Mouse (Mus musculus) heart, adult 9 months (tissue): ENCODE measurements around the gene Crocc.

Source experiments
- DNase-seq, 2 experiments: peaks; one replicate each; pipeline ENCODE4 v3.0.0; 2022; ENCODE audit warnings: low spot score in 2 of 2

Crocc gene

DNA sequence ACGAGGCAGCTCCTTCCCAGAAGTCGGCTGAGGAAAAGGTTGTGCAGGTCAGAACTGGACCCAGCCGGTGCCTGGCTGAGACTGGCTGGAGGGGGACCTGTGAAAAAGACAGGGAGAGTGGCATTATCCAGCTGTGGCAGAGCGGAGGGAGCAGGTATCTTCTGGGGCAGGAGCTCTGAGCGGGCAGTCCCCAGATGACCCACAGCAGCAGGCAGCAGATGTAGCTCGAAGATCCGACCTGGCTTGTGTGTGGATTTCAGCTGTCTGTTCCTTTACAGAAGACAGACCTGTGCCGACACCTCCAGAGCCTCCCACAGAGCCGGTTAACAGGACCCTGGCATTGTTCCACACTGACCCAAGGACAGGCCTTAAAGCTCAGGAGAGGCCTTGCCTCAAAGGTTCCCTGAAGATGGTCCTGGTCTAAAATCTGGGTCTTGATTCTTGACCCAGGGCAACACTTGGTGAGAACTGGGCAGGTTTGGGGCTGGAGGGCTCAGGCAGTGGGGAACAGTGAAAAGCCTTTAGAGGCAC is 7.2 kb upstream of the Crocc start:
- no peak for DNase-seq

DNA sequence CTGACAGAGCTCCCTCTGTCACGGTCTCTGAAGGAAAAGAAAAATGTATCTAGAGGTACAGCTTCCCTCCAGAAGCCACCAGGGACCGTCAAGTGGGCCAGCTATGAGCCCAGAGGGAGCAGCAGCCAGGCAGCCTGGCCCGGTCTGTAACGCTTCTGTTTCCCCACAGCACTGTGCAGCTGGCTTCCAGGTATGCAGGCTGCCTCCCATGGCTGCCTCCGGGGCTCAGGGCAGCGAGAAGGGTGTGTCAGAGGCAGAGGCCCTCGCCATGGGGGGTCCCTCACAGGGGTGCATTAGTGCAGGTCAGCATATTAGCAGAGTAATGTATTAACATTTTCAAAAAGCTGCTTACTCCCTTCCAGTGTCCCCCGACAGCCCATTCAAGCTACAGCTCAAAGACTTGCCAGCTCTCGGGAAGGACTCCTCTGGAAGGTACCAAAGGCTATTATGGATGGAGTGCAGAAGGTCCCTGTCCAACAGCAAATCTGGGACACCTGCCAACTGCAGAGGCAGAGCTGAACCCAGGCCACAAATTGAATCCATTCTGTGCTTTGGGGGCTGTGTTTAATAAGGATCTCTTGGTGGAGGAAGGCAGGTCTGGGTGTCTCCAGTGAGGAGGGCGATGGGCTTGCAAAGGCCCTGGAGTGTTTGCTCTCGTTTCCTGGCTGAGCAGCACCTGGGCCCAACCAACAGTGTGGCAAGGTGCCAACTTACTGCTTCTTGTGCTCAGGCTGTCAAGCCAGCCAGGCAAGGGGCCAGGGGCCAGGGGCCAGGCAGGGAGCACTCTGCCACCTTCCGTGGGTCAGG is 6.6 kb upstream of the Crocc start:
- DNase-seq = peak; percentile 40 to 63

DNA sequence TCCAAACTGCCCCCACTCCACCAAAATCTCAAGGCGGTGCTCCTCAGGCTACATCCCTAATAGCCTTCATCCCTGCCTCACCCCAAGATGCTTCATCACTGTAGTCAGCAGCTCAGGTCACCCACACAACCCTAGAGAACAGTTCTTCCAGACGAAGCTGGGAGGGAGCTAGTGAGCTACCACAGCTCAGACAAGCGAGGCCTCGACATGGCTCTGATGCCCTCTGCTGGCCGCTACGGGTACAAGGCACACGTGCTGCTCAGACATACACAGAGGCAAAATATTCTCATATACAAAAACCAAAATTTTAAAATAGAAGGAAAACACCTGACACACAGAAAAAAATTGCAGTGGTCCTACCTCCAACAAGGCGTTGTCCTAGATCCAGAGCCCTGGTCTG is 4.8 kb upstream of the Crocc start:
- DNase-seq = peak in 1 of 2 experiments; percentile 70

DNA sequence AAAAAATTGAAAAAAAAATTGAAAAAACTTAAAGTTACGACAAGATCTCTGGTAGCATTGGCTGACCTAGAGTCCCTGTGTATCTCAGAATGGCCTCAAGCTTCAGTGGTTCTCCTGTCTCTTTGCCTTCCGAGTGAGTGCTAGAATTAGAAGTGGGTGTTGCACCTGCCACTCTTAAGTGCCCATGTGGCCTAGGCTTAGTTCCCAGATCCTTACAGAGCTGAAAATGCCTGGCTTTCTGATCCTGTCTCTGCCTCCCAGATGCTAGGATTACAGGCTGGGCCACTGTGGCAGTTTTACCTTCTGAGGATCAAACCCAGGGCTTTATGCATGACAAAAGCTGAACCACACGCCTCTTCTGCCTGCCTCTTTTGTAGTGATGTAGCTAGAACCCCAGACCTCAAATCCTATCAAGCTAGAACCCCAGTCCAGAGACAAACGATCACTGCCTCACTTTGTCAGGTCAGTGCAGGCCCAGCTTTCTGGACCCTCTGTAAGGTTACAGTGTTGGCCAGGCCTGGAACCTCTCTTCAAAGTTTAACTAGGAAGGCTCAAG is 3.8 kb upstream of the Crocc start:
- no peak for DNase-seq

DNA sequence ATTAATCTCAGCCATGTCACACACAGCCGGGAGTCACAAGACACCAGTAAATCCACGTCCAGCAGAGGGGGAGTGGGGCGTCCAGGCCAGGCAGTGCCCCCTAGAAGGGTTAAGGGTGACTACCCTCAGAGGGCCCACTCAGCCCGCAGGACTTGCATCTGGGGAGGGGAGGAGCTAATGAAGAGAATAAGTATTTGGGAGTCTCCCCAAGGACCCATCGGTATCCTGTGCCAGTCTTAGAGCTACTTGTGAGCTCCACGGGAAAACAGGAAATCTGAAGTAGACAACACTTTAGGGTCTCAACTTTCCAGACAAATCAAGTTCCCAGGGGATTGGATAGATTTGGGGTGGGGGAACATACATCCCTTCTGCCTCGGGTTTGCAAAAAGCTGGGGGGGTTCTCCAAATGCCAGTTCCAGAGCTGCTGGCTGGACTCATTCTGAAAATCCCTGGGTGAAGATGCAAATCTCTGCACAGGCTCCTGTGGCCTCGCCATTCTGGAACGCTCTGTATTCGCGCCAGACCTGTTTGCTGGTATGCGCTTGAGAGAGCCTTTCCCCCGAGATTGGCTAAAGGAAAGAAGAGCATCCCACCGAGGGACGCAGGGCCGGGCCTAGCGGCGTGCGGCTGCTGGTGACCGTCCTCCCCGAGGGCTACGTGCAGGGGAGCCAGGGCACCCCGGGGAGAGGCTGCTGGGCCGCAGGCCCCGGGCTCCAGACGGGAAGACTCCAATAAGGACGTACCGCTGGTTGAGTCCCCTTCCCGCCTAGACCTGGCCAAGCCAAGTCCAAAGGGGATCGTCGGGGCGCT is 529 bp downstream of the Crocc start:
- no peak for DNase-seq

DNA sequence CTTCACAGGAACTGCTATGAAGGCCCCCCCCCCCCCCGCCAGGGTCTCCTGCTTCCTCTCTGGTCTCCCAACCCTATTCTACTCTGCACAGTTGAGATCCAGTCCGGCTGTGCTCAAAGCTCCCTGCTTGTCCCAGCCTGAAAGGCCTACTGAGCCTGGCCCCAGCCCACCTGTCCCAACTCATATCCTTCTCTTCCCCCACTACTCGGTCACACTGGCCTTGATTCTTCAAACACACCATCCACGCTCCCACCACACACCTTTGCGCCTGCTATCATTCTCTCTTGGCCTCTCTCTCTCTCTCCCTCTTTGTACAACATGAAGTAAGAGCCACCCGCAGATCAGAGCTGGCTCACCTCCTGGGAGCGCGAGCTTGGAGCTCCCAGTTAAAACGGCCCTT is 1.5 kb downstream of the Crocc start:
- no peak for DNase-seq

DNA sequence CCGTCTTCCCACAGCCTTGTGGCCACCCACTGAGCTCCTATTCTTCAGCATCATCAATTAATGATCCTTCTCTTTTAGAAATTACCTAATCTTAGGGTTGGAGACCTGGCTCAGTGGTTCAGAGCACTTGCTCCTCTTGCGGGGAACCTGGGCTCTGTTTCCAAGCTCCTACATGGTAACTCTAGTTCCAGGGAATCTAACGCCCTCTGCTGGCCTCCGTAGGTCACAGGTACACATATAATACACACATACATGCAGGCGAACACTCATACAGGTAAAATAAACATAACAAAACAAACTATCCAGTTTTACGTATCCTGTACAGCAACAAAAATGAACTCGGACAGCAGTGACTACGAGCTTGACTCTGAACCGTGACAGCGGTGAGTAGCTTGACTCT is 3.4 kb downstream of the Crocc start:
- no peak for DNase-seq

DNA sequence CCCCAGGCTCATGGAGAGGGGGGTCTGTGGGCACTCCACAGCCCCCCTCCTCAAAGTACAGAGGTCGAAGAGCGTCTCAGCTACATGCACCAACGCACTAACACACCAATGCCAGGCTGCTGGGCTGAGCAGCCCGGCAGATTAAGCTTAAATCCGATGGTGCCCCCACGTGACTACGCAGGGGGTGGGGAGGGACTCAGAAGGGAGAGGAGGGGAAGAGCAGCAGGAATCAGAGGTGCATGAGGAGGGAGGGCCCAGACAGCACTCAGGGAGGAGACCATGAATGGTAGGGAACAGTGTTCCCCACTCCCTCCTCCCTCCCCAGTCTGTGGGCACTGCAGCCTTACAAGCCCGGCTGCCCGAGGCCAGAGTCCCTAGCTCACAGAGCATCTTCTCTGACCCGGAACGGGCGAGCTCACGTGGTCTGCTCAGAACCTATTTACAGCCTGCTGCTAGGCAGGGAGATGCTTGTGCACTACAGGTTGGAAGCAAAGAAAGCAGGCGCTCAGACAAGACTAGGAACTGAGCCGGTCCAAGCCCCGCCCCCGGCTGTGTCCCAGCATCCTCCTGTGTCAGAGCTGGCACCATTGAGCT is 6.7 kb downstream of the Crocc start:
- DNase-seq = no peak

DNA sequence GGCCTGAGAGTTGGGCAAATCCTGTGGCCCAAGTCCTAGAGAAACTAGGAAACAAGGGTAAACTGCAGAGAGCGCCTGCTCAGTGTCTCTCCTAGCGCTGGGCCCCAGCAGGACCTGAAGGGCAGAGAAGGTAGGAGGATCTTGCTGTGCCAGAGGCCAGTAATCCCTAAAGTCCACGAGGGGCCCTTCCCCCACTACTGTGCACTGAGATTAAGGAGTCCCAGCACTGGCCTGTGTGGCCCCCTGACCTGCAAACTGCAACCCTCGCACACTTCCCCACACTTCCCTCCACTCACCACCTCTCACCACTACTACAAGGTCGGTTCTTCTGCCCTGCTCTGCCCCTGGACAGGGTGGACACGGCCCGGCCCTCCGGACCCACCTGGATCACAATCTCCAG is 7.2 kb downstream of the Crocc start:
- no peak for DNase-seq

DNA sequence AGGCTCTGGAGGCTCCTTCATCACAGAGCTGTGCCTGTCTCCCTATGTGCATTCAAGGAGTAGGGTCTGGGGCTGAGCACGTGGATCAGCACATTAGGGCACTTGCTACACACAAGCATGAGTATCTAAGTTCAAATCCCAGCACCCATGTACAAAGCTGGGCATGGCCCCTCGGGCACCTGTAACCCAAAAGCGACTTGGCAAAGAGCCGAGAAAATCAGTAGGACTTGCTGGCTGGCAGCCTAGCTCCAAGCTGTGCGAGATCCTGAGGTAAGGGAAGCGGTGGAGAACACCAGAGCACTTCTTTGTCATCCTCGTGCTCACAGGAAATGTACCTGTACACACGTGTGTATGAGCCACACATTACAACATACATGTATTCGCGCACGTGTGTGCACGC is 7.9 kb downstream of the Crocc start:
- DNase-seq = no peak

DNA sequence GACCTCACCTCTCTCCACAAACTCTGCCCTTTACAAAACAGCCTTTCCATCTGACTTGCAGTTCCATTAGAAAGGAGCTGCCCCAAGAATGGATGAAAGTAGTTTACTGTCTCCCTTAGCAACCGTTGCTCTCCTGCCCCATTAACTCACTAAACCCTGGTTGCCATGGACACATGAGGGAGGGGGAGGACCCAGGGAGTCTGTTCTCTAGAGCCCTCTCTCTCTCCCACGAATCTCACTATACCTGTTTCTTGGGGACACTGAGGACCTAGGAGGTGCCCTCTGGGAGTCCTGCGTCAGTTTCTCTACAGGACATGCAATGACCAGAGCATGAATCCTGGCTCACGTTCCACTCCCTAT is 10.9 kb downstream of the Crocc start:
- DNase-seq = no peak

DNA sequence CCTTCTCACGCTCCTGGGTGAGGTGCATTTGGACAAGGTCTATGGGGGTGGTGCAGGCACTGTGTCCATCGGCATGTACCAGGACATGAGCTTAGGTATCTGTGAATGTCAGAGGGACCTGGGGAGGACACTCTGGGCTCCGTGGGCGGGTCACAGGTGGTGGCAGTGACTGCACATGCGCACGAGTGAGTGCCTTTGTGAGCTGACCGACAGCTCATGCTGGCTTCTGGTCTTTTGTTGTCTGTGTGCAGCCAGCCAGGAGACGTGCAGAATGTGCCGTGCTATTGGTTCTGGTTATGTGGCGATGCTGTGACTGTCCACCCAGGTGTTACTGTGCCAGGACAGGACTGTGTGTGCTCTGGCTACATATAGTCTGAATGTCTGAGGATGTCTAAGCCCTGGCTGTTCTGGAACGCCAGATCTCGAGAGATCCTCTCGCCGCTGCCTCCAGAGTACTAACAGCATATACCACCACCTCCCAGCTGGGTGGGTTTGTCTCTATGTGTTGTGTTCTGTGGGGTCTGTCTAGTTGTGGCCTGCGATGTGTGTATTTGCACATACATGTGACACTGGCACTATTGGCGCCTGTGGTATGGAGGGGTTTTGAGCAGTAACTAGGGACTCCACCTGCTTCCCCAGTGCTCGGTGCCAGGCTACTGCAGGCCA is 11.4 kb downstream of the Crocc start:
- DNase-seq = no peak

DNA sequence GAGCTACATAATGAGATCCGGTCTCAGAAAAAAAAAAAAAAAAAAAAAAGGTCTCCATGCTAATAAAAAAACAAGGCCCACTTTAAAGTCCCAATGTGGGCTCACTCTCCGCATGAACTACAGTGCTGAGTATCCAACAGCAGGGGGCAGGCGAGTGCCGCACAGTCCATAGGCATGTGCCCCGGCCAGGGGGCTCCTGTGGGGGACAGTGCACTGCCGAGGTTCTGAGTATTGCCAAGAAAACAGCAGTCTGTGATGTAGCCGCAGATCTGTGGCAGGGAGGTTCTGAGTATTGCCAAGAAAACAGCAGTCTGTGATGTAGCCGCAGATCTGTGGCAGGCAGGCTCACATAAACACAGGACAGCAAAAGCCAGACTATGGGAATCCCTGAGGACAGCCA is 15.5 kb downstream of the Crocc start:
- DNase-seq = no peak

DNA sequence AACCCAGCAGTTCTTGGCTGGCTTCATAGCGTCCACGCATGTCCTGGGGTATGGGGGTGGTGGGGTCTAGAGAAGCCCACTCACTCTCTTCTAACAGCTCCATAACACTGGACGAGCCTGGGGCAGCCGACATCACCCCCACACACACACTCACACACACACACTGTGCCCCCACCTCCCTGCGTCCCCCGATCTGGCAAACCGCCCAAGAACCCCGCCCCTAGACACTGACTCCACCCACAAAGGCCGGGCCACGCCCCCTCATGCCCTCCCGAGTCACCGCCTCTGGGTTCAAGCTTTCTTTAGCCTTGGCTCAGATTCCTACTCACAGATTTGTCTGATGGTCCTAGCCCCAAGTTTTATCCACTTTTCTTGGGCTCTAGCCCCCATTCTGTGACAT is 19.2 kb downstream of the Crocc start:
- DNase-seq = no peak

DNA sequence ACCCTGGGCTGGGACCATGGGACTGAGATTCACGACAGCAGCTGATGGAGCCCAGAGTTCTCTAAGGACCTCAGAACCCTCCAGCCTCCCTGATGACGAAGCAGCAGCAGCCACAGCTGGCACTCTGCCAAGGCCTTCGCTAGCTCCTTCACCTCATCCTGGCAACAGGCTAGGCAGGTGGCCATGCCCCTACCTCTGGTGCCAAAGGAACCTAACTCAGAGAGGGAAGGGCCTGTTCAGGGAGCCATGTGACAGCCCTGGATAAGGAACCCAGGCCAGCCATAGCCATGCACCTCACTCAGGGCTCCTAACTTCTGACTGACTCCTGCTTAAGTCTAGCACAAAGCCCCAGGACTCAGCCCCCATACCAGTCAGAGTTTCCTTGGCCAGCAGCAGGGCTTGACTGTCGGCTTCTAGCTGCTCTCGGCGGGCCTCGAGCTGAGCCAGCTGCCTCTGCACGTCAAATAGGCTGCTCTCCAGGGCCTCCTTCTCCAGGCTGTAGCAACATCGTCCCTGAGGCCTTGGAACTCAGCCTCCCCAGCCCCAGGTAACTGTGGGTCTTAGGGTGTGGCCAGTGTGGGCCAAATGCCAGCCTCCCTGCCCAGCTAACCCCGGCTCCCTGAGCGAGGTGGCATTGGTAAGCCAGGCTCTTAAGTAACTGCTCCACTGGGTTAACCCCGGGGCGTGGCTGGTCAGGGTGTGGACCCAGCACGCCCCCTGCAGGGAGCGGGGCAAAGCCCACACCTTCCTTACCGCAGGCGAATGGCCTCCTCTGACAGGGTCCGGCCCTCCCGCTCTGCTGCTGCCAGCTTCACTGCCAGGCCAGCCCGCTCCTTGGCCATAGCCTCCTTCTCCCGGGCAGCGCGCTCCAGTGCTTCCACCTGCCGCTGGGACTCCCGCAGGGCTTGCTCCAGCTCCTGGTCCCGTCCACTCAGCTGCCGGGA is 26.5 kb downstream of the Crocc start:
- no peak for DNase-seq

DNA sequence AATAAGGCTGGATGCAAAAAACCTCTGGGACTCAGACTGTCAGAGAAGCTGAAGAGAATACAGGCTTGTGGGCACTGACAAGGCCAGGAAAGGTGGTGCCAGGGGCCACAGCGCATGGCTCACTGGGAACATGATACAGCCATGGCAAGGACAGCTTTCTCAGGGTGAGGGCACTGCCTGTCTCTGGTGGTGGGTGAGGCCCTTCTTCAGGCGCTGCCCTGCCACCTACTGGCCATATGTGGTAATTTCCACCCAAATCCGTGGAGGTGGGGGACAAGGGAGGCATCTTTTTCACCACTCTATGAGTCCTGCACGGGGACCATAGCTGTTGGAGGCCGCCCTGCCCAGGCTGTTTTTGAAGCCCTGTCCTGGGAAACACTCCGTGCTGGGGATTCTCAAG is 28.6 kb downstream of the Crocc start:
- peak; percentile 70 to 74 for DNase-seq

DNA sequence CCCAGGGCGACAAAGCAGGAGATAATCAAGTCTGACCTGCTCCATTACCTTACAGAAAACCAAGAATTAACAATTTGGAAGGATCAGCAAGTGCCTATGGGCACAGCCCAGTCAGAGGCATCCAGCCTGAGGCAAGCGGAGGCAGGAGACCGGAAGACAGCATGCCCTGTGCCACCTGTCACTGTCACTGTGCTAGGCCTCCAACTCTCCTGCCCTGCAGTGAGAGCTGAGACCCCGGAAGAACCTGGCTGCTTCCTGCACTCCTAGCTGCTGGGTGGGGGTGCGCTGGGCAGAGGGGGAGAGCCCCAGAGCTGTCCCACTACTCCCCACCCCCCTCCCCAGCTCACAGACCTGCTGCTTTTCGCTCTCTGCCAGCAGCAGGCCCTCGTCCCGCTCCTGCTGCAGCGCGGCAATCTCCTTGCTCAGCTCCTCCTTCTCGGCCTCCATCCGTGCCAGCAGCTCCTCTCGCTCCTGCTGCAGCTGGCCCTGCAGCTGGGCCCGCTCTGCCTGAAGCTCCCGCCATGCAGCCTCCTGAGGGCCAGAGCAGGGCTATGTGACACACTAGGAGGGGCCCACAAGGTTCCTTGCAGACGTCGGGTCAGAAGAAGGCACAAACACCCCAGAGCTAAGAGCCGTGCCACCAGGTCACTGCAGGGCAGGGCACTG is 29.7 kb downstream of the Crocc start:
- DNase-seq = no peak

DNA sequence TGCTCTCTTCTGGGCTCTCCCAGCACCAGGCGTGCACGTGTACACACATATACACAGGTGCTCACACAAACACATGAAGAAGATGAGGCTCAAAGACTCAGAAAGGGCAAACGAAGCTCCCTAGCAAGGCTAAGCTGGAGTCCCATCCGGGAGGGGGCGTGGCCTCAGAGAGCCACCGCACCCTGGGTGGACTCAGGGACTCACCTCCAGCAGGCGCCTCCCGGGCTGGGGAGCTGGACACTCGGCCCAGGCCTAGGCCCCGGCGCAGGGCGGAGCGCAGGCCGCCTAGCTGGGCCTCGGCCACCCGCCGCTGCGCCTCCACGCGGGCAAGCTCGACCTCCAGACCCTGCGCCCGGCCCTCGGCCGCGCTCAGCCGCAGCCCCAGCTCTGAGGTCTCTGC is 35.4 kb downstream of the Crocc start:
- DNase-seq = no peak

DNA sequence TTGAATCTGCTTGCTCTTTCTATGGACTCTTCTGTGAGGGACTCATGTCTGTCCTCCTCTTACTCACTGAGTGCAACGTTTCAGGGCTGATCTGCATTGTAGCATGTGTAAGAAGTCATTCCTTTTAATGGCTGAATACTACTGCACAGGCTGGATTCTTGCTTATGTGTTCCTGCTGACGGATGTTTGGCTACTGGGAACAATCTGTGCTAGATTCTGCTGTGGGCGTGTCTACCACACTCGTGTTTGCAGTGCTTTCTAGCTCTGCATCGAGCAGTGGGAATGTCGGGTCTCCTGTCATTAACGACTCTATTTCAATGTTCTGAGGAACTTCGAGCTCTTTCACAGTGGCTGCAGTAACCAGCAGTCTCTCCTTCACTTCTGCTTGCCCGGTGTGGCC is 36.3 kb downstream of the Crocc start:
- no peak for DNase-seq

DNA sequence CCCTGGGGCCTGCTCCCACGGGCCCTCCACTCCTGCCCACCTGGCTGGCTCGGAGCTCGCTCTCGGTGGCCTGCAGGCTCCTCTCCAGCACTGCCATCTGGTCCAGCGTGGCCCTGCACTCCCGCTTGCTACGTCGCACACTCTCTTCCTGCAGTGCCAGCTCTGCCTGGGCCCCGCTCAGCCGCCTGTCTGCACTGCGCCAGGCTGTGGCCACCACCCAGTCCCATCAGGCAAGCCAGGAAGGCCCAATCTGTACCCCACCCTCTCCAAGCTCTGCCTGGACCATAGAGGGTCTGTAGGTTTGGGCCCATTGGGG is 38.8 kb downstream of the Crocc start:
- no peak for DNase-seq
